Mouse (Mus musculus): ENCODE measurements around the gene Gm47791.

DNA sequence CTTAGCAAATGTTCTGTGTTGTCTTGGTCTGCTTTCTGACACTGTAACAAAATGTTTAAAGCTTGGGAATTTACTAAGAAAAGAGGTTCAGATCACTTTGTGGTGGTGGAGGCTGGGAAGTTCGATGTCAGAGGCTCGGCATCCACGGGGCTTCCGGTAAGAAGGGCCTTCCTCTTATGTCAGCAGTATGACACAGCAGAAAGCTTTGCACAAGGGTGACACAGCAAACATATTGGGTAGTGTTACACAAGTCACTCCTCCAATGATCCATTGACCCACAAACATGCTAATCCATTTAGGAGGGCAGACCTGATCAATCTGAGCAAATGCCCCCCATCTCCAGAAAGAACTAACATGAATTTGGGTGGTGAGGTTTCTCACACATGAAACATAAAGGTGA lies 26.0 kb upstream of the Gm47791 start:
- TF ChIP-seq POLR2A (IDR thresholded peaks at IDR 0.05; ENCODE audit: insufficient read depth, low read length) (no peak), CTCF (IDR thresholded peaks at IDR 0.05; ENCODE audit: low read depth, low read length) (no peak)
